Mouse (Mus musculus) layer of hippocampus, postnatal 10 days (tissue): ENCODE data around the gene Rffl. TPM values are rescaled to one million over a fixed set of nuclear protein-coding genes. Genes with fewer than 3 reads are reported as not detected.

ENCODE experiments used
- DNase-seq, 2 experiments: peaks; one replicate each; pipeline ENCODE4 v3.0.0; 2021; ENCODE audit warnings: low spot score in 2 of 2
- total RNA-seq, 2 experiments: library from RNA; stranded (reverse); gene quantifications; 2 replicates each; pipeline ENCODE4 v1.2.3; 2021

Gene Rffl
- total RNA-seq, 2 experiments from 2014 or later, result 3.8 to 6.3 TPM

GRCm38 (mm10) chr11:82875631-82876030 lies 4.6 kb upstream of the Rffl start:
- no peak for DNase-seq

- DNase-seq, result no peak
Measured at GRCm38 (mm10) chr11:82874924-82875323, 3.9 kb upstream of the Rffl start.

GRCm38 (mm10) chr11:82870173-82871030 lies 608 bp downstream of the Rffl start:
- DNase-seq, result peak; percentile 37 to 51

GRCm38 (mm10) chr11:82869506-82870172 lies 1.4 kb downstream of the Rffl start:
- no peak for DNase-seq

DNA sequence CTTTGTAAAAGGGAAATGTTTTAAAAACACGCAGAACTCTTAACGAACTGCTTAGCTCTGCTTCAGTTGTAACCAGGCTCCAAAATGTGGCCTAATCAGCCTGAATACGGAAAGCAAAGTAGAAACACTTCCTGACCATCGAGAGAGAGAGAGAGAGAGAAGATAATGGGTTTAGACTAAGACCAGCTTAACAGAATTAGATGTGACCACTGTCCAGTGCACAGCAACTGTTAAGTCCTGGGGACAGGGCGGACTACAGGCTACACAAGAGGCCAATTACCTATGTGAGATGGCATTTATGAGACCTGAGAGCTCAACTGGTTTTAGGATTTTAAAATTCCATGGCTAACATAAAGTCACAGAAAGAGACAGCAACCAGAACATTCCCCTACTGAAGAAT lies 3.1 kb downstream of the Rffl start:
- DNase-seq, result no peak

- no peak for DNase-seq
Measured at GRCm38 (mm10) chr11:82866850-82867564, 4.0 kb downstream of the Rffl start.

DNA sequence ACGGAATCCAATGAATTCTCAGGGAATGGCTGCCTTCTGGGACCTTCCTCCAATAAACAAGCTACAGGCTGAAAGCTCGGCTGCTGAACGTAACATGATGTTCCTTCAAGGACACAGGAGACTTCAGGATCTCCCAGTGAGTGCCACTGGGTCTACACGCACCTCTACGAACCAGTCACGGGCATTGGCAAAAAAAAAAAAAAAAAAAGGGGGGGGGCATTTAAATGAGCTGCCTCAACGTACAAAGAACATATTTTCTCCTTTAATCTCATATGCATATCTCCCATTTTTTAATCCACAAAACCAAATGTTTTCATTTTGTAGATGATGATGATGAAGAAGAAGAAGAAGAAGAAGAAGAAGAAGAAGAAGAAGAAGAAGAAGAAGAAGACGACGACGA lies 5.1 kb downstream of the Rffl start:
- DNase-seq, result no peak

DNA sequence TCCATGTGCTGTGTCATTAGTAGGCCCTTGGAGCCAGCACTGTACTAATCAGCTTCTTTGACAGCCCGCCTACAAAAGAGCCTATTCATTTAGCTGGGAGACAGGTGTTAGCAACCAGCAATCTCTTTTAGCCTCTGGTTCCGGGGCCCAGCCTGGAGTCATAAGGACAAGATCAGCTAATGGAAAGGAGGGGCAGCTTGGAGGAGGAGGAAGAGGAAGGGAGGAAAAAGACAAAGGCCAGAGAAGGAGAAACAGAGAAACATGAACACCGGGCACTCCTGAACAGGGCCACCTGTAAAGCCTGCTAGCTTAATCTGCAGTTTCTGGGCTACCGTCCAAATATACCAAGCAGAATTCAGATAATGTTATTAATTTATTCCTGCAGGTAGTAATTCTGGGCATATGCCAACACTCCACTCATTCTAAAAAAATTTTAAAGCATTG lies 7.5 kb downstream of the Rffl start:
- no peak for DNase-seq

DNA sequence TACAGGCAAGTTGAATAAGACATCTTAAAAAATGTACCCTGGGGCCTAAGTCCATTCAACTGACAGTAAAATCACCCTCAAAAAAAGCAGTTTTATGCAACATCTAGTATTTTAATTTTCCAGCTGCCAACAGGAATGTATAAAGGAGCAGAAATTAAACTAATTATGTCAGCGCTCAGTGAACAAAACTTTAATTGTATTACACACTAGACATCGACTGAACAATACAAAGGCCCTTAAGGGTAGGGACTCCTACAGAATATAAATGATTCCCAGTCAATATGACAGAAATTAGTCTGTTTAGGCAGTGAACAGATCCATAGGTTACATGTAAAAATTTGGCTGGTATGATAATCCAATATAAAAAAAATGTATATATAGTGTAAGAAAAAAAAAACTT lies 8.0 kb downstream of the Rffl start:
- no peak for DNase-seq

GRCm38 (mm10) chr11:82862638-82863037 lies 8.4 kb downstream of the Rffl start:
- DNase-seq, result no peak

DNA sequence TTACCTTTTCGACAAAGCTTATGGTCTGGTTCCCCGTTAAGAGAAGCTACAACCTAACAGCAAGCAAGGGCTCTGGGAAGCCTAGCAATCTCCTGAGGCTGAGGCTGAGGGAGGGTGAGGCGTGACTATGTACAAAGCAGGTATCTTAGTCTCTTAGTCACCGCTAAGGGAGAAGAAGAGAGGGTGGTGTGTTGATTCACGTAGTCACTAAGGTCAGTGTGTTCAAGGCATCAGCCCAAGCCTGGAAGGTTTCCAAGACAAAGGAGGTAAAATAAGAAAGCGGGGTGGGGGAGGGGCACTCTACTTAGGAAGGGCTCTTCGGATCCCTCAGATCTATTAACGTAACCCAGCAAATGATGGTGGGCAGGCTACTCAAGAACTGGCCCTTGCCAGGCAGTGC lies 9.5 kb downstream of the Rffl start:
- DNase-seq, result no peak

DNA sequence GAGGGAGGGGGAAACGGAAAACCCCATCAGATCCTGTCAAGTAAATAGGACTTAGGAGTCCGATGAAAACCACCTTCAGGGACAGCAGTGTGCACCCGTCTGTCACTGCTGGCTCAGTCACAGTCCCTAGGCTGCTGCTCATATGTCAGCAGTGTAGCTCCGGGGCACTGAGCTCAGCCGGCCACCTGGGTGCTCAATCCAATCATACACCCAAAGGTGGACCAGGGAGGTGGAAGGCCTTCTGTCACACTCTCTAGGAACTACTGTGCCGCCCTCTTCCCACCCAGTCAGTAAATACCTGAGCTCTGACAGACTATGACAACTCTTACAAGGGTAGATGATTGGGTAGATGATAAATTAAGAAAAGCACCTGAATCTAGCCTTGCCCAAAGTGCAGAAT lies 10.3 kb downstream of the Rffl start:
- no peak for DNase-seq

DNA sequence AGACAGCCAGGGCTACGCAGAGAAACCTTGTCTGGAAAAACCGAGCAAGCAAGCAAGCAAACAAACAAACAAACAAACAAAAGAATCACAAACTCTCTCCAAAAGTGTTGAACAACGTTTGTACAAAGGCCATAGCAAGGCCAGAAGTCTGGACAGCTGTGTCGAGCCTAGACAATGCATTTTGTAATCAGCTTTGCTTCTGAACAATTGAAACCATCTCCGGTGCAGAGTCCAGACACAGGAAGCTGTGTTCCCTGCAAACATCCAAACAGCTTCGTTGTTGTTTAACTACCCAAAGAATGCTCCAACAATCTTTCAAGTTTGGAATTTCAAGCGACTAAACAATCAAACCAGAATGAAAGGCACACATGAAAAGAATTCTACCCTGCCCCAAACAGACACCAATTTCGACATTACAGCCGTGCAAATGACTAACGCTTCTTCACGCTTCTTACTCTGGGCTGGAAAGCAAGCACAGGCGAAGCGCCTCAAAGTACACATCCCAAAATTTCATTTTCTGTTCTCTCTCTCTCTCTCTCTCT lies 13.6 kb downstream of the Rffl start:
- no peak for DNase-seq

DNA sequence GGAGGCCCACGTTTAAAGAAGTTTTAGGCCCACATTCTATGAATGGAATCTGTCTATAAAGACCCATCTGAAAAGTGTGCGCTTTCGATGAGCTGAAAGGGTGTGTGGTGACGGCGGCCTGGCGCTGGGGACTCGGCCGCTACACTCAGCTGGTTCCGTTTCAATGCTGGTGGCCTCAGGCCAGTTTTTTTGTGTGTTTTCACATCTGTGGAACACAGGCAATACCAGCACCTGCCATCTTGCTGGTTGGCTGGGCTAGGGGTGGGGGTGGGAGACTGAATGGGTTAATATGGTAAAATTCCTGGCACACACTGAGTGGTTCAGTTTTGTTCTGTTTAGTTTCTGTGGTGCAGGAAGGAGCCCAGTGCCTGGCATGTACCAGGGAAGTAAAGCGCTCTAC lies 15.0 kb downstream of the Rffl start:
- peak in 1 of 2 experiments; percentile 48 for DNase-seq

DNA sequence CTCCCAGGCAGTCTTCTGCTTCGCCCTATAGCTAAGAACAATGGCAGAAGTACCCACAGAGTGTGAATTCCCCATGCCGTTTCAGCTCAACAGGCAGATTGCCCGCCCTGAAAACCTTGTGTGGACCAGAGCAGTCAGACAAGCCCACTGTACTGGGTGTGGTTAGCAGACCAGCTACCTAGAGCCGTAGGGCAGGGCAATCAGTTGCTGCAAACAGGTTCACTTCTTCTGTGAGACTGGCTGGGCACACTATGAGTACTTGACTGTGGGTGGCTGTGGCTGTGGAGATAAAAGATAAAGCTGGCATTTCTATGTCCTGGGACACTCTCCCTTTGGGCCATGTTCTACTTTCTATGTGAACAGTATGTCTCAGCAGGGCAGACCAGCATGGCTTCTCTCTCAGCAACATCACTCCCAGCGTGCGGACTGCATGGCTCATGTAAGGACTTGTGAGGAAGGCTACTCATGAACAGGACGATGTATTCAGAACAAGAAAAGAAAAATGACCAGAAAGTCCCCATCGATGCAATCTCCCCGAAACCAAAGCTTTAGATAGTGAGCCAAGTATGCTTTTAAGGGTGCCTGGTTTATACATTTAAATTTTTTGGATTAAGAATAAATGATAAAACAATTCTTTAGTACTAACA lies 15.6 kb downstream of the Rffl start:
- DNase-seq, result no peak

DNA sequence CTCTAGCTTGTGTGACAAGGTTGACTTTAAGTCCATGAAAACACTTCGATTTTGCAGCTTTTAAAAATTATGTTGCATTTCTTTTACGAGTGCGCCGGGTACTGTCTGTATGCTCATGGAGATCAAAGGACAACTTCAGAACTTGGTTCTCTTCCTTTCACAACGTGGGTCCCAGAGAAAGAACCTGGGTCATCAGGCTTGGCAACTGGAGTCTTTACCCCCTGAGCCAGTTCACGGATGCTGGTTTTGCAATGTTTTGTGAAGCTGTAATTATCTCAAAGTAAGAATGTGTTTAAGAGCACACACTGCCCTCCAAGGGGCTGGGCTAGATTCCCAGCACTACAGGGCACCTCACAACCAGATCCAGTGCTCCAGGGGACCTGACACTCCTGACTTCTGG lies 16.9 kb downstream of the Rffl start:
- no peak for DNase-seq

DNA sequence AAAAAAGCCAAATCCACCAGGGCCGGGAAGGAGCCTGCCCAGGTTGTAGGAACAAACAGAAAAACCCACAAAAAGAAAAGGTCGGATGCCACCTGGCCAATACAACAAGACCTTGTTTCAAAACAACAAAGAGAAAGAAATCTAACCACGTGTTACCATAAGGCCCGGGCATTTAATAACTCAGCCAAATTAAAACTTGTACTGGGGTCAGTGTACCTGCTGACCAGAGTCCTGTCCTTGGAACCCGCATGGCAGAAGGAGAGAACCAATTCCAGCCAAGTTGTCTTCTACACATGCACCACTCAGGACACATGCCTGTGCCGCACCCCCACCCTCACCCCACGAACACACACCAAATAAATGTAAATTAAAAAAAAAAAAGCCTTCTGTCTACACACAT lies 18.1 kb downstream of the Rffl start:
- no peak for DNase-seq

DNA sequence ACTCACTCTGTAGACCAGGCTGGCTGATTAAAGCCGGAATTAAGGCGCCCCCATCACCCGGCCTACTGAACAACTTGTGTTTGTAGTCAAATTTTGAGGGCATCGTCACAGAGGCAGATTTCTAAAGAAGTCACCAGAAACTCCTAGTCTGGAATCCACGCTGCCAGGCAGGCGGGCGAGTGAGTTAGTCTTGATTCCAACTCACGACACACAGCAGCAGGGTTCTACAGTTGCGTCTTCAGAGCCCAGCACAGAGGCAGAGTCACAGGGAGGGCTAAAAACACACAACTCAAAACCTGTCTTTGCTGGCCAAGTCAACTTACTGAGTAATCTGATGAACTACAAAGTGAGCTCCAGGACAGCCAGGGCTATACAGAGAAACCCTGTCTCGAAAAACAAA lies 18.5 kb downstream of the Rffl start:
- DNase-seq, result no peak

- no peak for DNase-seq
Measured at GRCm38 (mm10) chr11:82852115-82852514, 18.9 kb downstream of the Rffl start.

DNA sequence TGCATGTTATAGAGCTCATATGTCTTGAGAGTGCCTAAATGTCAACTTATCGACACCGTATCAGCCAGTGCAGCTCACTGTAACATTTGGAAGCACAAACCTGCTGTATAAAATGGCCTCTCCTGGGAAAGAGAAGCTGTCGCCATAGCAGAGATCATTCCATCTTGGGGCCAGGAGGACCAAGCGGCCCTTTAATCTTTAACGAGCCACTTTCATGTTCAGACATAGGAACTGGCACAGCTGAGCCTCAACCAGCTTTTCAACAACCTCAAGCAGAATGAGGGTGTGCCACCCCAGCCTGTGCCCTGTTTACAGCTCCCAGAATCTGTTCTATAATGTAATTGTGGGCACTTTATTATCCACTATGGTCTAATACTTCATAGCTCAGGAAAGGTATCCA lies 20.8 kb downstream of the Rffl start:
- no peak for DNase-seq

GRCm38 (mm10) chr11:82847571-82848000 lies 23.4 kb downstream of the Rffl start:
- DNase-seq, result no peak
